Mouse (Mus musculus) liver, adult 2 months (tissue): ENCODE results near the gene Syde1. TPM values are rescaled to one million over a fixed set of nuclear protein-coding genes. Genes with fewer than 3 reads are reported as not detected.
A peak's percentile ranks its signal among the peaks of the same experiment; 100 is the strongest.

Experiments used
- DNase-seq: peaks from one replicate; pipeline ENCODE4 v3.0.0-alpha.2; 2011; ENCODE audit warnings: low read depth, low spot score; ENCODE audit errors: extremely low read depth
- H3K27ac ChIP-seq: fragments of 200-500 bp; replicated peaks from 2 replicates; pipeline ENCODE4 v1.5.1; 2012; ENCODE audit warnings: low read depth, mild to moderate bottlenecking, control low read depth, inconsistent platforms, low read length; ENCODE audit not compliant: insufficient read depth
- H3K27me3 ChIP-seq: fragments of 200-500 bp; 2 replicates; pipeline ENCODE4 v1.6.1; 2012; ENCODE audit warnings: mild to moderate bottlenecking, moderate library complexity, low read length, inconsistent platforms; ENCODE audit not compliant: control insufficient read depth, insufficient read depth
- H3K36me3 ChIP-seq: fragments of 200-500 bp; 2 replicates; pipeline ENCODE4 v1.6.1; 2012; ENCODE audit warnings: low read length, inconsistent platforms; ENCODE audit not compliant: control insufficient read depth, insufficient read depth
- H3K4me1 ChIP-seq: fragments of 200-500 bp; 2 replicates; pipeline ENCODE4 v1.6.1; 2011; ENCODE audit warnings: low read length; ENCODE audit not compliant: control insufficient read depth, insufficient read depth
- H3K4me3 ChIP-seq: fragments of 200-500 bp; 2 replicates; pipeline ENCODE4 v1.5.1; 2011; ENCODE audit warnings: low read depth, mild to moderate bottlenecking, control low read depth, low read length, moderate library complexity; ENCODE audit not compliant: insufficient read depth
- H3K79me2 ChIP-seq: fragments of 200-500 bp; 2 replicates; pipeline ENCODE4 v1.6.1; 2012; ENCODE audit warnings: inconsistent platforms, mild to moderate bottlenecking, low read length, moderate library complexity; ENCODE audit not compliant: control insufficient read depth, insufficient read depth
- H3K9ac ChIP-seq: fragments of 200-500 bp; 2 replicates; pipeline ENCODE4 v1.6.1; 2012; ENCODE audit warnings: low read depth, mild to moderate bottlenecking, control low read depth, inconsistent platforms, low read length
- CTCF ChIP-seq: fragments of 200-500 bp; IDR thresholded peaks from 2 replicates; pipeline ENCODE4 v1.5.1; 2011; ENCODE audit warnings: low read depth, low read length, control low read depth
- POLR2A ChIP-seq: fragments of 200-500 bp; IDR thresholded peaks from 2 replicates; pipeline ENCODE4 v1.6.1; 2011; ENCODE audit warnings: low read length, control low read depth; ENCODE audit not compliant: insufficient read depth; ENCODE audit errors: extremely low read depth
- WGBS: fragments of 180-500 bp; shearing (Covaris S2); methylation state at CpG from one replicate; pipeline ENCODE4 v1.1.7; 2018; 5-methylcytosine and 5-hydroxymethylcytosine counted together
- polyA plus RNA-seq: library from polyadenylated mRNA; depleted of rRNA; stranded (reverse); fragments of >200 nt; gene quantifications from 2 replicates; pipeline ENCODE4 v1.2.3, GENCODE M21; 2012; rRNA removed
- total RNA-seq: library from RNA; depleted of rRNA; stranded (reverse); fragments of >200 nt; gene quantifications from 2 replicates; pipeline ENCODE4 v1.2.3, GENCODE M21; 2014; rRNA removed

Syde1 gene
- total and polyA plus RNA-seq, 2 experiments = 0.74 to 3.4 TPM

GRCm38 (mm10) chr10:78569686-78570085 is 22.1 kb downstream of the Syde1 start:
- H3K36me3 ChIP-seq = no peaks in the 10 kb centered on the region
- H3K4me3 ChIP-seq = no peak overlapping the region
- H3K27ac ChIP-seq = no peak overlapping the region
- no peak for TF ChIP-seq POLR2A
- TF ChIP-seq CTCF = no peak
- DNase-seq = no peak
- 77% methylated on average over 3 of the region's 3 CpGs for WGBS
- no peaks in the 10 kb centered on the region for H3K4me1 ChIP-seq
- H3K9ac ChIP-seq = no peak overlapping the region
- no peaks in the 10 kb centered on the region for H3K27me3 ChIP-seq
- no peaks in the 10 kb centered on the region for H3K79me2 ChIP-seq

- Histone ChIP-seq H3K36me3 (no peaks in the 10 kb centered on the region), H3K27me3 (no peaks in the 10 kb centered on the region), H3K27ac (no peak overlapping the region), H3K79me2 (no peaks in the 10 kb centered on the region), H3K4me1 (no peaks in the 10 kb centered on the region), H3K4me3 (no peak overlapping the region), H3K9ac (no peak overlapping the region)
- DNase-seq = no peak
- 90% methylated on average over 3 of the region's 3 CpGs for WGBS
- TF ChIP-seq CTCF = no peak
- TF ChIP-seq POLR2A = no peak
Measured at GRCm38 (mm10) chr10:78569191-78569590, 22.6 kb downstream of the Syde1 start.

- Histone ChIP-seq H3K36me3 (no peaks in the 10 kb centered on the region), H3K27ac (no peak overlapping the region), H3K9ac (no peak overlapping the region), H3K79me2 (no peaks in the 10 kb centered on the region), H3K4me1 (no peaks in the 10 kb centered on the region), H3K27me3 (no peaks in the 10 kb centered on the region), H3K4me3 (no peak overlapping the region)
- TF ChIP-seq CTCF = no peak
- no peak for TF ChIP-seq POLR2A
- 73% methylated on average over 1 of the region's 1 CpGs for WGBS
- DNase-seq = no peak
Measured at GRCm38 (mm10) chr10:78565070-78565469, 26.7 kb downstream of the Syde1 start.

- Histone ChIP-seq H3K4me3 (no peak overlapping the region), H3K27ac (no peak overlapping the region), H3K4me1 (no peaks in the 10 kb centered on the region), H3K9ac (no peak overlapping the region), H3K79me2 (no peaks in the 10 kb centered on the region), H3K27me3 (0 out of 2 replicates have a peak, but pooled peaks cover 4% of the 10 kb centered on the region), H3K36me3 (no peaks in the 10 kb centered on the region)
- WGBS = 50% methylated on average over 2 of the region's 2 CpGs
- peak; percentile 39; the same call in 1 of the 2 replicates for TF ChIP-seq CTCF
- no peak for TF ChIP-seq POLR2A
- DNase-seq = peak; percentile 28
Measured at GRCm38 (mm10) chr10:78540943-78541342, 50.8 kb downstream of the Syde1 start.

Other genes starting within 250 kb of the Syde1 start
- gene Agpat3, start 239.5 kb downstream of the Syde1 start, total RNA-seq = 132 and 161 TPM in 2 replicates
- gene Agpat3, start 239.5 kb downstream of the Syde1 start, polyA plus RNA-seq = 351 and 387 TPM in 2 replicates
- gene Rrp1, start 178.9 kb downstream of the Syde1 start, total RNA-seq = 39.8 and 41.9 TPM in 2 replicates
- gene Rrp1, start 178.9 kb downstream of the Syde1 start, polyA plus RNA-seq = 30.7 and 37.6 TPM in 2 replicates
- gene Cstb, start 166.3 kb downstream of the Syde1 start, total RNA-seq = 52.0 and 60.8 TPM in 2 replicates
- gene Cstb, start 166.3 kb downstream of the Syde1 start, polyA plus RNA-seq = 41.4 and 47.5 TPM in 2 replicates
- gene Pdxk, start 127.0 kb downstream of the Syde1 start, total RNA-seq = 19.9 TPM in 2 replicates
- 29.2 and 29.5 TPM in 2 replicates for gene Pdxk, start 127.0 kb downstream of the Syde1 start, polyA plus RNA-seq
- gene Olfr1358, start 74.5 kb downstream of the Syde1 start, total RNA-seq = not detected in 2 replicates
- gene Olfr1358, start 74.5 kb downstream of the Syde1 start, polyA plus RNA-seq = not detected in 2 replicates
- gene Ilvbl, start 17.6 kb downstream of the Syde1 start, total RNA-seq = 27.2 and 28.4 TPM in 2 replicates
- gene Ilvbl, start 17.6 kb downstream of the Syde1 start, polyA plus RNA-seq = 44.3 and 47.1 TPM in 2 replicates
- gene Olfr1357, start 26.1 kb upstream of the Syde1 start, total RNA-seq = not detected in 2 replicates
- not detected in 2 replicates for gene Olfr1357, start 26.1 kb upstream of the Syde1 start, polyA plus RNA-seq
- gene Casp14, start 126.3 kb upstream of the Syde1 start, total RNA-seq = not detected in 2 replicates
- not detected in 2 replicates for gene Casp14, start 126.3 kb upstream of the Syde1 start, polyA plus RNA-seq
- not detected in 2 replicates for gene Ccdc105, start 161.1 kb upstream of the Syde1 start, total RNA-seq
- not detected in 2 replicates for gene Ccdc105, start 161.1 kb upstream of the Syde1 start, polyA plus RNA-seq
- gene Slc1a6, start 188.5 kb upstream of the Syde1 start, total RNA-seq = 0.18 TPM in 1 of 2 replicates, not detected in the other
- gene Slc1a6, start 188.5 kb upstream of the Syde1 start, polyA plus RNA-seq = 0.07 and 0.10 TPM in 2 replicates